Mouse (Mus musculus) liver, embryonic 11.5 days (tissue): ENCODE measurements around the gene Cyp2j6. TPM values are rescaled to one million over a fixed set of nuclear protein-coding genes. Genes with fewer than 3 reads are reported as not detected.

Source experiments
- ATAC-seq: fragments of 200-750 bp; cut with Nextera tagmentation; replicated peaks from 2 replicates; pipeline ENCODE4 v1.8.0; 2017; ENCODE audit warnings: moderate number of reproducible peaks, mild to moderate bottlenecking, moderate TSS enrichment, moderate library complexity; ENCODE audit not compliant: low FRiP score
- DNase-seq: peaks from one replicate; pipeline ENCODE4 v3.0.0-alpha.2; 2017; ENCODE audit warnings: low spot score
- H3K27ac ChIP-seq: fragments of 300-500 bp; sonication (generic); 2 replicates; pipeline ENCODE4 v1.5.1; 2014; ENCODE audit warnings: mild to moderate bottlenecking, low read depth, low read length, control low read depth
- H3K27me3 ChIP-seq: fragments of 300-500 bp; sonication (generic); replicated peaks from 2 replicates; pipeline ENCODE4 v1.6.1; 2014; ENCODE audit warnings: low read length, mixed read lengths; ENCODE audit not compliant: control insufficient read depth, insufficient read depth
- H3K36me3 ChIP-seq: fragments of 300-500 bp; sonication (generic); 2 replicates; pipeline ENCODE4 v1.6.1; 2014; ENCODE audit warnings: mild to moderate bottlenecking, low read length, moderate library complexity, mixed read lengths; ENCODE audit not compliant: control insufficient read depth, insufficient read depth
- H3K4me1 ChIP-seq: fragments of 300-500 bp; sonication (generic); replicated peaks from 2 replicates; pipeline ENCODE4 v1.6.1; 2014; ENCODE audit warnings: low read length, mixed read lengths; ENCODE audit not compliant: control insufficient read depth, insufficient read depth
- H3K4me2 ChIP-seq: fragments of 300-500 bp; sonication (generic); 2 replicates; pipeline ENCODE4 v1.6.1; 2014; ENCODE audit warnings: mild to moderate bottlenecking, control low read depth, moderate library complexity
- H3K4me3 ChIP-seq: fragments of 300-500 bp; sonication (generic); 2 replicates; pipeline ENCODE4 v1.5.1; 2014; ENCODE audit warnings: low read depth, low read length, control low read depth
- H3K9ac ChIP-seq: fragments of 300-500 bp; sonication (generic); 2 replicates; pipeline ENCODE4 v1.6.1; 2014; ENCODE audit warnings: low read depth, low read length, control low read depth
- H3K9me3 ChIP-seq: fragments of 300-500 bp; sonication (generic); 2 replicates; pipeline ENCODE4 v1.6.1; 2016; ENCODE audit warnings: low read length, inconsistent platforms, mixed read lengths; ENCODE audit not compliant: control insufficient read depth
- WGBS: fragments of 180-500 bp; shearing (Covaris S2); extraction: QIAGEN DNeasy Blood & Tissue Kit; methylation state at CpG from one replicate; pipeline ENCODE4 v1.1.7; 2014; 5-methylcytosine and 5-hydroxymethylcytosine counted together
- polyA plus RNA-seq: library from polyadenylated mRNA; unstranded; fragments of >200 nt; fragmentation: Nextera tagmentation; extraction: Ambion mirVana; gene quantifications from 2 replicates; pipeline ENCODE4 v1.2.1, GENCODE M21; 2014

Gene Cyp2j6
- polyA plus RNA-seq, 1 experiment from 2014 or later: 2.2 TPM

DNA sequence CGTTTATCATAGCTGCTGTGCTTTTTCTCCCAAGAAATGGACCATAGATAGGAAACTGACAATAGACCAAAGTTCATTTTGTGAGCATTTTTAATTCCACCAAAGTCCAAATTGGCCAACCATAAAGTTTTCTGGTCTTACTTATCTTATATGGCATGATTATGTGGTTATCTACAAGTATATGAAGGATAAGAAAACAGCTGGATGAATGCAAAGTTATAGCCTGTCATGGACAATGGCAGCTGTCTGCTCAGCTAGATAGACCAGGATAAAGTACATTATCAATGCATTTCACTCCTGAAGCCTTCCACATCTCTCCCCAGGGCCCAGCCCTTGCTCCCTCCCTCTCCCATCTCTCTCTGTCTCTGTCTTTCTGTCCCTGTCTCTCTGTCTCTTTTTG lies 7.0 kb upstream of the Cyp2j6 start:
- Histone ChIP-seq H3K36me3 (no peaks in the 10 kb centered on the region), H3K27ac (no peak overlapping the region)

DNA sequence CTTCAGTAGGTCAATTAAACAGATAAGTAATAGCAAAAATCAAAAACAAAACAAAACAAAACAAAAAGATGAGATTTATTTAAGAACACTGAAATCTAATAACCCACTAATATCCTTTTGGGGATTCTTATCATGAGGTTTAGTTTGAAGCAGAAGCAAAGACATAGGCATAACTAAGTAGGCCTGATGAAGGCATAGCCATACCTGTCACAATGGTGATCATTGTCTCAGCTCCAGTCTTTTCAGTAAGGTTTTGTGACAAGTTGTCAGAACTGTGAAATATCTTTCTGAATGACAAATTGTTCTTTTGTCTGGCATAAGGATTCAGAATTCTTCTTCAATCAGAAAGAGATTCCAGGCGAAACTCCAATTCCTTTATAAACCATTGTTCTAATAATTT lies 6.3 kb upstream of the Cyp2j6 start:
- Histone ChIP-seq H3K4me3 (no peak overlapping the region), H3K36me3 (no peaks in the 10 kb centered on the region), H3K4me1 (no peaks in the 10 kb centered on the region), H3K9me3 (no peaks in the 10 kb centered on the region), H3K4me2 (no peak overlapping the region), H3K9ac (no peak overlapping the region), H3K27me3 (no peaks in the 10 kb centered on the region), H3K27ac (no peak overlapping the region)
- DNase-seq: no peak
- WGBS: 90% methylated on average over 1 of the region's 1 CpGs
- ATAC-seq: no peak

More for the DNA sequence above, 7.0 kb upstream of the Cyp2j6 start:
- no peak overlapping the region for H3K4me3 ChIP-seq
- no peak for ATAC-seq
- no peaks in the 10 kb centered on the region for H3K4me1 ChIP-seq
- no peak for DNase-seq
- no peak overlapping the region for H3K4me2 ChIP-seq
- no peak overlapping the region for H3K9ac ChIP-seq
- WGBS: 83% methylated on average over 1 of the region's 1 CpGs
- no peaks in the 10 kb centered on the region for H3K27me3 ChIP-seq
- H3K9me3 ChIP-seq: no peaks in the 10 kb centered on the region

- Histone ChIP-seq H3K36me3 (no peaks in the 10 kb centered on the region), H3K9ac (no peak overlapping the region), H3K9me3 (no peaks in the 10 kb centered on the region), H3K27me3 (no peaks in the 10 kb centered on the region), H3K4me2 (no peak overlapping the region), H3K27ac (no peak overlapping the region), H3K4me3 (no peak overlapping the region), H3K4me1 (no peaks in the 10 kb centered on the region)
- no peak for ATAC-seq
- DNase-seq: no peak
- 77% methylated on average over 3 of the region's 3 CpGs for WGBS
These were observed 1.8 kb downstream of the Cyp2j6 start for GRCm38 (mm10) chr4:96551619-96552018.

- no peak overlapping the region for H3K27ac ChIP-seq
- 65% methylated on average over 1 of the region's 1 CpGs for WGBS
- H3K9ac ChIP-seq: no peak overlapping the region
- H3K9me3 ChIP-seq: no peaks in the 10 kb centered on the region
- no peak for ATAC-seq
- no peaks in the 10 kb centered on the region for H3K4me1 ChIP-seq
- no peaks in the 10 kb centered on the region for H3K36me3 ChIP-seq
- no peak overlapping the region for H3K4me2 ChIP-seq
- H3K4me3 ChIP-seq: no peak overlapping the region
- no peaks in the 10 kb centered on the region for H3K27me3 ChIP-seq
- DNase-seq: no peak
These were observed 7.5 kb downstream of the Cyp2j6 start for GRCm38 (mm10) chr4:96545976-96546375.

DNA sequence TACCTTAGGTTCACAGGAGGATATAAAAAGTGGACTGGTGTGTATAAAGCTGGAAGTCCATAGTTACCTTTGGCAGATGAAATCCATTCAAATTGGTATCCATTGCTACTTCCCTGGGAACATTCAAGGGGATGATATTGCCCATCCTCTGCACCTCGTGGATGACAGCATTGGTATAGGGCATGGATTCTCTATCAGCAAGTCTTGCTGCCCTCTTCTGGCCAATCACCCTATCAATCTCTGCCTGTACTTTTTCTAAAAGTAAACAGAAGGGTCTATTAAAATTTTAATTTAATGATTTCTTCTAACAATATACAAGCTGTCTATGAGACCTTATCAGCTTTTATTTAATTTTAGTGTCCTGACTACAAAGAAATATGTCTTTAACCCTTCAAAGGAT lies 27.7 kb downstream of the Cyp2j6 start:
- ATAC-seq: no peak
- no peak for DNase-seq
- Histone ChIP-seq H3K27me3 (no peaks in the 10 kb centered on the region), H3K36me3 (no peaks in the 10 kb centered on the region), H3K27ac (no peak overlapping the region), H3K4me3 (no peak overlapping the region), H3K9ac (no peak overlapping the region), H3K4me2 (no peak overlapping the region), H3K9me3 (no peaks in the 10 kb centered on the region), H3K4me1 (no peaks in the 10 kb centered on the region)
- 23% methylated on average over 1 of the region's 1 CpGs for WGBS

GRCm38 (mm10) chr4:96522256-96522655 lies 31.2 kb downstream of the Cyp2j6 start:
- Histone ChIP-seq H3K4me1 (no peaks in the 10 kb centered on the region), H3K27me3 (no peaks in the 10 kb centered on the region), H3K4me2 (no peak overlapping the region), H3K9me3 (no peaks in the 10 kb centered on the region), H3K4me3 (no peak overlapping the region), H3K27ac (no peak overlapping the region), H3K9ac (no peak overlapping the region), H3K36me3 (no peaks in the 10 kb centered on the region)
- WGBS: 82% methylated on average over 2 of the region's 2 CpGs
- no peak for ATAC-seq
- DNase-seq: no peak

DNA sequence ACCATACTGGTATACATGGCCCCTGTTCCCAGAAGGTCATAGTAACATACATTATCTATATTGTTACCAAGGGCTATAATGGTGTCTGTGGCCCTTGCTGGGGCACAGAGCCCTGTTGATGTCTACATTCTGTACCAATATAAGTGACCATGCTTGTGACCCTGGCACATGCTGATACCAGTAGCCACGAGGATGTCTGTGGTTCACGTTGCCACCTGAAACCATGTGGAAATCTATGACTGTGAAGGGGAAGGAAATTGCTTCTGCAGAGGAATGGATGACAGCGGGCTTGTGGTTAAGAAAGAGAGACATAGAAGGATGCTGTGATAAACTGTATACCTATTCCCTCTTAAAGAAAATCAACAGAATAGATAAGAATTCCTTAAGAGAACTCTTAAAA lies 43.4 kb downstream of the Cyp2j6 start:
- no peaks in the 10 kb centered on the region for H3K27me3 ChIP-seq
- 55% methylated on average over 3 of the region's 3 CpGs for WGBS
- ATAC-seq (no peak), DNase-seq (no peak)
- H3K4me1 ChIP-seq: no peaks in the 10 kb centered on the region
- no peak overlapping the region for H3K4me3 ChIP-seq
- no peaks in the 10 kb centered on the region for H3K9me3 ChIP-seq
- H3K36me3 ChIP-seq: no peaks in the 10 kb centered on the region
- H3K9ac ChIP-seq: no peak overlapping the region
- H3K27ac ChIP-seq: no peak overlapping the region
- H3K4me2 ChIP-seq: no peak overlapping the region

DNA sequence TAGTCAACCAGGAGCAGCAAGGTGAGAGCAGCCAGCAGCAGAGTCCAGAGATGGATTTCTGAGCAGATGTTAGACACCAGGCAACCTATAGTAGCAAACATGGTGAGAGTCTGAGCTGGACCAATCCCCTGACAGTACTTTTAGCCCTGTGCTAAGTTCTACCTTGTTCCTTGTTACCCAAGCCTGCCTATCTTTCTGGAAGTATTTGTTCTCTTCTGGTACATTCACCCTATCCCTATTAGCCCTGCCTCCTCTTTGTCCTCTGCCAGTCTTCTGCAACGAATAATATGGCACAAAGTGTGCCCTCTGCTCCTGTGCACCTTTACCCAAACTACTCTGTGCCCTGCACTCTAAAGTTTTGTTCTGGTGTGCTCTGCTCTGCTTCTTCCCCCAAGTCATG lies 46.2 kb downstream of the Cyp2j6 start, which contains the start of gene Cyp2j8:
TSS of gene Cyp2j8 (minus strand) at position 101 of the 400 bp plus-strand sequence.
- no peaks in the 10 kb centered on the region for H3K27me3 ChIP-seq
- H3K9me3 ChIP-seq: no peaks in the 10 kb centered on the region
- 71% methylated on average over 1 of the region's 1 CpGs for WGBS

More for the DNA sequence above, 46.2 kb downstream of the Cyp2j6 start, which contains the start of gene Cyp2j8:
- no peak within 1 kb of the TSS for H3K27ac ChIP-seq
- no peaks in the 10 kb centered on the region for H3K4me1 ChIP-seq
- no peak within 1 kb of the TSS for H3K4me2 ChIP-seq
- DNase-seq (no peak), ATAC-seq (no peak)
- H3K4me3 ChIP-seq: no peak within 1 kb of the TSS
- no peaks in the 10 kb centered on the region for H3K36me3 ChIP-seq
- H3K9ac ChIP-seq: no peak within 1 kb of the TSS
